Mouse (Mus musculus) bone marrow macrophage, adult 2 months (primary cell): ENCODE data around the gene Gm10570.

Source experiments
- CTCF ChIP-seq: IDR thresholded peaks from 2 replicates; pipeline ENCODE4 v1.5.1; 2012; ENCODE audit warnings: low read depth, mild to moderate bottlenecking, low read length, moderate library complexity
- POLR2A ChIP-seq: IDR thresholded peaks from 2 replicates; pipeline ENCODE4 v1.6.1; 2012; ENCODE audit warnings: mild to moderate bottlenecking, low read depth, low read length, borderline replicate concordance

GRCm38 (mm10) chr4:130267069-130267468 is 41.4 kb downstream of the Gm10570 start:
- TF ChIP-seq CTCF: no peak
- no peak for TF ChIP-seq POLR2A
